Mouse (Mus musculus) right cerebral cortex, postnatal 10 days (tissue): ENCODE data around the gene Car5b.

Source experiments
- DNase-seq, 2 experiments: peaks; one replicate each; pipeline ENCODE4 v3.0.0; 2021; ENCODE audit warnings: low spot score in 2 of 2

The Car5b gene

DNA sequence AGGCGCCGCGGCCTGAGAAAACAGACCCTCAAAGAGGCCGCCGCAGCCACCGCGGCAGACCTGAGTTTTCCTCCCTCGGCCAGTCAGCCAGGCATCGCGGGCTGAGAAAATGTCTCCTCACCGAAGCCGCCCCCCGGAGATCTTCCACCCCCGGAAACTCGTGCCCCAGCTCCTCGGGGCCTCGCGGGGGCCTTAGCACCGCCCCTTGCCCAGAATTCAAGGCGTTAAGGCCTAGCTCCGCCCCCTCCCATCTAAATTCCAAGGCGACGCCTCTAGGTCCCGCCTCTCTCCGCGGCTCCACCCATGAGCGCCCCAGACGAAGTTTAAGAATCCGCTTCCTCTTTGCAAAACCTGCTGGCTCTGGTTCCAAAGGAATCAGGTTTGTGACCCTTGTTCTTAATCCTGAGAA, 69.3 kb downstream of the Car5b start, which contains the start of gene Zrsr2:
Zrsr2 (minus strand) TSS at position 195 of the 409 bp plus-strand sequence.
- DNase-seq = peak; percentile 85 to 89

DNA sequence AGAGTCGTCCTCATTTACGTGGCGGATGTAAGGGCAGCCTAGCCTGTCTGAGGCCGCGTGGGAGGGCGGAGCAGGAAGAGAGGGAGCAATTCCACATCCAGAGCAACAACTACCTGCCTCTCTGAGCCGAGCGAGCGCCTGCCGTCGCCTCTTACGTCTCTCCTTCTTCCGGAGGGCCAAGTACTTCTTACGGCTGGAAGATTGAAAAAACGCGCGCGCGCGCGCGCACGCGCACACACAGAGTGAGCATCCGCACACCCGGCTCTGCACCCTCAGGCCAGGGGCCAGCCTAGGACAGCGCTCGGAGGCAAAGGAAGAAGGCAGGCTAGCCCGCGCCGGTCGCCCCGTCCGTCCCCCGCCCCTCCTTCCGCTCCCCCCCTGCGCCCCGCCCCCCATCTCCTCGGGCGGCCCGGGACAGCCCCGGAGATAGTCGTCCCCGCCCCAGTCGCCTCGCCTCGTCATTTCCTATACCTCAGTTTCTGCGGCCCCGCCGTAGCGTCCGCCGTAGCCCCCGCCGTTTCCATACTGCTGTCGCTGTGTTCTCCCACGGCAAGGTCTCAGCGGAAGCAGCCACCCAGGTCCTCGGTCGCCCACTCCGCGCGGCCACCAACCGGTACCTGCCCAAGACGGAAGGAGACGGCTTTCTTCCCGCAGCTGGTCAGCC, 69.9 kb downstream of the Car5b start:
- DNase-seq = peak; percentile 52 to 63

DNA sequence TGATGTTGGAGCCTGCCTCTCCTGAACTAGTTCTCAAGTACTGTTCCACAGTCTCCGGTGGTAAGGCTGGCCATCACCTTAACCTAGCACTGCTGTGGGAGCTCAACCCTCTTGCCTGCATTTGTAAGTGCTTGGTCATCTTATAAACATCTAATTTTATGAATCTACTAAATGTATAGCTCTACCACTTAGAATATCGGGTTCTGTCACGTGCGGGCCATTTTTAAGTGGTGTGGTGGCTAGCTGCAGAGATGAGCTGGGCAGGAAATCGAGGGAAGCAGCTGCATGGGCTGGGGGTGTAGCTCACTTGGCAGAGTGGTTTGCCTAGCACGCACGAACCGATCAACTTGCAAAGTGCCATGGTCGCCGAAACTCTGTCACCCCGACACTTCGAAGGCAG, 70.4 kb downstream of the Car5b start:
- DNase-seq = no peak

DNA sequence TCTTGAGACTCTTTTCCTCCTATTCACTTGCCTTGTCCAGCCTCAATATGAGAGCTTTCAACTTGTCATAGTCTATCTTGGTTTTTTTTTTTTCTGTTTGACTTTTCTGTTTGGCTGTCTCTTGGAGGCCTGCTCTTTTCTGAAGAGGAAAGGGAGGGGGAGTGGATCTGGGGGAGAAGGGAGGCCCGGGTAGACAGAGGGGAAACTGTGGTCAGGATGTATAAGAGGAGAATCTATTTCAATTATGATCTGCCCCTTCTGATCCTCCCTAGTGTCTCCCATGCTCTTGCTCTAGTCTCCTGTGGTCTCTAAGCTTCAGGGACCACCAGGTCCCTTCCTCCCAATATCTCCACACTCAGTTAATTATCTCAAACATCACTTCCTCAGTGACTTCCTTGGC, 76.2 kb downstream of the Car5b start:
- no peak for DNase-seq

DNA sequence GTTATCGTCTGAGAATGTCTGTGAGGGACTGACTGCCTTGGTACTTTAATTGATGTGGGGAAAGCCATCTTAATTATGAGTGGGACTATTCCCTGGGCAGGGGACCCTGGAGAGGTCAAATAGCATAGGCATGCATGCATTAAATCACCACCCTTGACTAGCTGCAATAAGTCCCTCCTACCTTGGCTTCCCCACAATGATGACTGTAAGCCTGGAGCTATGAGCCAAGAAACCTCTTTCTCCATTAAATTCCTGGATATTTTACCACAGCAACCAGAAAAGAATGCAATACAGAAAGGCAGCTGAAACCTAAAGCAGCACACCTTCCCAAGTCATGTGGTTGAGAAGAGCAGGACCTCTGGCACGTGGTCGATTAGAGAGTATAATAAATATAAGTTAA, 83.4 kb downstream of the Car5b start:
- no peak for DNase-seq

DNA sequence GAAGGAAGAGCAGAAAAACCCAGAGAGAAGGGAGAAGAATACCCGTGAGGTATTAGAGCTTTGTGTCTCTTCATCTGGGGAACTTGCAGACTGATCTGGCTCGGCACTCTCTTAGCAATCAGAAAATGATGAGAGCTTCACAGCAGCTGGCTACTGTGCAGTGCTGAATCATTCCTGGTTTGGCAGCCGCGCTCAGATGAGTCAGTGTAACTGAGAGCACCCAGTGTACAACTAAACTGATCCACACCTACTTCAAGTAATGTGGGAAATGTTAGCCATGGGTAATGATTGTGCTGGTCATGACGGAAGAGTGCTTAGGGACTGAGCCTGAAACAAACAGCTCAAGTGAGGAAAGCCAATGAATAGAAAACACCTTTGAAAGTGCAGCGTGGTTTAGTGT, 89.2 kb downstream of the Car5b start:
- DNase-seq = peak; percentile 34 to 36

DNA sequence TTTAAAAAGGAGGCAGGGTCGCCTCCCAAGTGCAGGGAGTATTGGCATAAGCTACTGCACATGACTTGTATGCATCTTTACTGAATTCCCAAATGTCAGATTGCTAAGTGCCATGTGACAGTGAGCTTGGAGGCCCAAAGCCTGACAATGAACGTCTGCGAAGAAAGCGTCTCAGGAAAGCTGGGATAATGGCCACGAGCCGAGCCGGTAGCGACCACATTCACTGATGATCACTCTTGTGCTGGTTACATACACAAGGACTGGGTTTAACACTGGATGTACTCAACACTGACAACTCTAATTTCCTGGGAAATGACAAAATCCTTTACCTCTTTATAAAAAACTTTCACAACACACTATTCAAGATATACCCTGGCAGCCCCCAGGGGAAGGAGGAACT, 93.1 kb downstream of the Car5b start:
- DNase-seq = no peak

DNA sequence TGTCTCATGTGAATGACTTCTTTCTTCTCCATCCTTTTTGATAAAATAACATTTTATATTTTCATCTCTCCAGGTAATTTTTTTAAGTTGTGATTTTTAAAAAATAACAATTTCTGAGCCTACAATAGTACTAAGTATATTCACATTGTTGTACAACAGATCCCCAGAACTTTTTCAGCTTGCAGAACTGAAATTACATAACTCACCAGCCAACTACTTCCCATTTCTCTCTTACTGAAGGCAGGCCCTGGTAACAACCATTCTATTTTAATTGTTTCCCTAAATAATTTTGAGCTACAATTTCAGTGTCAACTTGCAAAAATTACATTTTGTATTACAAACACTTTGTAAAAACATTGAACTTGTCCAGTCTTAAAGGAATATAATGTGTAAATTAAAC, 98.2 kb downstream of the Car5b start:
- DNase-seq = no peak
